Mouse (Mus musculus): ENCODE data around the gene Klra2. TPM values are rescaled to one million over a fixed set of nuclear protein-coding genes. Genes with fewer than 3 reads are reported as not detected.

Gene Klra2
- polyA plus RNA-seq (2012; rRNA removed): 0.23 and 0.30 TPM in 2 replicates

DNA sequence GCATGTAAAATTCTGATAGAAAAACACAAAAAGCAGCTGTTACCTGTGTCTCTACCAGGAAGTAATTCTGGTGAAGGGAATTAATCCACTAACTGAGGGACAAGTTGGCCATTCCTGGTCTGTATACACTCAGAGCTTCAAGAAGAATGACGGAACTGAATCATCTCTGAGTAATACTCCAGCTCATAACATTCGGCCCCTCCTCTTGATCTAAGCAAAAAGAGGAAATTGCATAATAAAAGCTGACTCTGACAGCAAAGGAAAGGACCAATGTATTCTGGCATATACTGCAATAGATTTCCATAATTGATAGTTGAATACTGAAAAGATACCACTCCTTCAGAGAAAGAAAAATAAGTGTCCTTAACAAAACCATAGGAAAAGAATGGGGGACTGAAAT lies at the start of gene Klra2:
Klra2 (minus strand) TSS at position 157 of the 400 bp plus-strand sequence.

DNA sequence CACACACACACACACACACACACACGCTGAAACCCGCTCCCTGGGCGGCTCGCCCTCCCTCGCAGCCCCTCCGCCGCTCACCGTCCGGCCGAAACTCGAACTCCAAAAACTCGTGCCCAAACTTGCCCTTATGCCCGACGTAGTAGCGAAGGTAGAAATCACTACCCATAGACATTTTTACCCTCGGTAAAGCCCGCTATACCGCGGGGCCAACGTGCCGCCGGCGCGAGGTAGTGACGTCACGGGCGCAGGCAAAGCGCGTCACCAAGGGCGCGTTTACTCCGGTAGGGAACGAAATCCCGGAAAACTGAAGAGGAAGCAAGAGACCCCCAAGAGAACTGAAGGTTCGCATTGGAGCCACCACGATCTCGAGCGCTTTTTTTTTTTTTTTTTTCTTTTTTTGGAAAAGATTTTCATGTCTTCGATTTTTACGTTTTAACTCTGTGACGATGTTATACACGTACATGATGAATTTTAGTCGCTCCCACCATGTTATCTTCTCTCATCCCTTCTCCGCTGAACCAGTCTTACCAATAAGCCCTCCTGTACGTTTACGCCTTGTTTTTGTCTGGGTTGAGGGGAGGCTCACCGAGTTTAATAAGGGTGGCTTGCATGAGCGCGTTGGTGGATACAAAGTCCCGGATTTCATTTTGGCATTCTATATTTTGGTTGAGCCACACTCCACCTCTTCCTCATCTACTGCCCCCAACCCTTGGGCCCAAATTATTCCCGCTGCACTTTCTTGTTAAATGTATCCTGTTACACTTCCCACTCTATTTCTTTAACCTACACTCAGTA lies 46.0 kb upstream of the Klra2 start, which contains the start of gene Magohb:
Magohb (minus strand) TSS at position 254 of the 798 bp plus-strand sequence.

Other genes with a start within 250 kb of the Klra2 start
- gene Magohb, start 45.9 kb upstream of the Klra2 start, polyA plus RNA-seq (2012; rRNA removed): 27.9 and 30.8 TPM in 2 replicates
- gene Styk1, start 106.2 kb upstream of the Klra2 start, polyA plus RNA-seq (2012; rRNA removed): 5.1 and 5.7 TPM in 2 replicates
- gene Ybx3, start 141.1 kb upstream of the Klra2 start, polyA plus RNA-seq (2012; rRNA removed): 122 and 125 TPM in 2 replicates
- gene 5430401F13Rik, start 239.0 kb upstream of the Klra2 start, polyA plus RNA-seq (2012; rRNA removed): not detected in 2 replicates
- gene Gm6619, start 239.0 kb upstream of the Klra2 start, polyA plus RNA-seq (2012; rRNA removed): not detected in 2 replicates